Mouse (Mus musculus) hindbrain, embryonic 13.5 days (tissue): ENCODE measurements around the gene Brsk1. TPM values are rescaled to one million over a fixed set of nuclear protein-coding genes. Genes with fewer than 3 reads are reported as not detected.

Experiments
- ATAC-seq: fragments of 200-750 bp; cut with Nextera tagmentation; 2 replicates; pipeline ENCODE4 v1.8.0; 2017; ENCODE audit warnings: moderate TSS enrichment; ENCODE audit not compliant: low FRiP score
- H3K27ac ChIP-seq: fragments of 300-500 bp; sonication (generic); 2 replicates; pipeline ENCODE4 v1.5.1; 2015; ENCODE audit warnings: inconsistent platforms, mild to moderate bottlenecking, moderate library complexity
- H3K27me3 ChIP-seq: fragments of 300-500 bp; sonication (generic); 2 replicates; pipeline ENCODE4 v1.6.1; 2015; ENCODE audit warnings: mild to moderate bottlenecking, inconsistent platforms
- H3K36me3 ChIP-seq: fragments of 300-500 bp; sonication (generic); 2 replicates; pipeline ENCODE4 v1.6.1; 2015; ENCODE audit warnings: mild to moderate bottlenecking, inconsistent platforms
- H3K4me1 ChIP-seq: fragments of 300-500 bp; sonication (generic); replicated peaks from 2 replicates; pipeline ENCODE4 v1.6.1; 2015; ENCODE audit warnings: inconsistent platforms
- H3K4me2 ChIP-seq: fragments of 300-500 bp; sonication (generic); 2 replicates; pipeline ENCODE4 v1.6.1; 2015; ENCODE audit warnings: inconsistent platforms, mild to moderate bottlenecking, moderate library complexity
- H3K4me3 ChIP-seq: fragments of 300-500 bp; sonication (generic); 2 replicates; pipeline ENCODE4 v1.5.1; 2015; ENCODE audit warnings: mild to moderate bottlenecking, inconsistent platforms
- H3K9ac ChIP-seq: fragments of 300-500 bp; sonication (generic); 2 replicates; pipeline ENCODE4 v1.6.1; 2015; ENCODE audit warnings: mild to moderate bottlenecking, inconsistent platforms
- H3K9me3 ChIP-seq: fragments of 300-500 bp; sonication (generic); 2 replicates; pipeline ENCODE4 v1.6.1; 2016; ENCODE audit warnings: inconsistent platforms
- WGBS: fragments of 180-500 bp; shearing (Covaris S2); methylation state at CpG from one replicate; pipeline ENCODE4 v1.1.7; 2015; 5-methylcytosine and 5-hydroxymethylcytosine counted together
- polyA plus RNA-seq: library from polyadenylated mRNA; unstranded; fragments of >200 nt; fragmentation: Nextera tagmentation; extraction: Ambion mirVana; gene quantifications from 2 replicates; pipeline ENCODE4 v1.2.1, GENCODE M21; 2015

The Brsk1 gene
- polyA plus RNA-seq, 1 experiment from 2014 or later = 7.2 TPM

DNA sequence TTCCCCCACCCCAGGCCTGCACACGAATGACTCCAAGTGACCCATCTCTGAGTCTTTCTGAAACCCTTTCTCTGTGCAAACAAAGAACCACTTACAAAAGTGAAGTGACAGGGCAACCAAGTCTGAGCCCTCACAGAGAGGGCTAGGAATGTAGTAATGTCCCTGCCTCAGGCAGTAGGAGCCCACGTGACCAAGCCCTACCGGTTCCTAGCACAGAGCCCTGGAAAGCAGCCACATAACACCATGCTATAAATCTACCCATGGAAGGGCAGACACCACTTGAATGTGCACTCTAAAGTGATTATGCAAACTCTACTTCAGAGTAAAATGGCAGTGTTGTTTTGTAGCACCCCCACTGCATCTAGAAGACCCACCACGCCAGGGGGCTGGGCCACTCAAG lies 18.4 kb upstream of the Brsk1 start:
- Histone ChIP-seq H3K27me3 (no peaks in the 10 kb centered on the region), H3K27ac (no peak overlapping the region), H3K4me1 (no peaks in the 10 kb centered on the region), H3K36me3 (peaks cover 83% of the 10 kb centered on the region), H3K4me2 (no peak overlapping the region), H3K9me3 (no peaks in the 10 kb centered on the region), H3K4me3 (no peak overlapping the region), H3K9ac (no peak overlapping the region)
- ATAC-seq = peak; percentile 54; the same call in 1 of the 2 replicates
- WGBS = 68% methylated on average over 4 of the region's 4 CpGs

DNA sequence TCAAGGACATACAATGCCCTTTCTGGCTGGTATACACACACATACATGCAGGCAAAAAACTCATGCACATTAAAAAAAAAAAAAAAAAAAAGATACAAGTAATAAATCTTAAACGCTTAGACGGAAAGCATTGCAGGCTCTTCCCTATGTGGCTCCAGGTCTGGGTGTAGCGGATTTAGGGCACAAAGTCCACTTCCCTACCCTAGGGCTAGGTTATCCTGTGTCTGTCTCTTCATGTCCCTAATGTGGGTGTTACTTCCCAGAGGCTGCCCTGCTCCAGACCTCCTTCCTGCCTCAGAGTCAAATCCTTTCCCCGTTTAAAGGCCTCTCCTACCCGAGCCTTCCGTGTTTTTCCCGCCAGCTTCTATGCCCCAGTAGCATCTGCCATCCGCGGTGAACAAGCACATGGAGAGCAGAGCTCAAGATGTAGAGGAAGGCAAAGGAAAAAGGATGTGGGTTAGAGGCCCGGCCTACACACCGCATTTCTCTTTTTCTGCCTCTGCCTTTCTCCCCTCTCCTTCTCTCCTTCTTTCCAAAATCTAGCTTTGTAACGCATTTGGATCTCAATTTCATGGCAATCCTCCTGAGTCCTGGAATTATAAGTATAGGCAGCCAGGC lies 16.2 kb upstream of the Brsk1 start:
- no peak for ATAC-seq
- Histone ChIP-seq H3K4me2 (no peak overlapping the region), H3K27me3 (no peaks in the 10 kb centered on the region), H3K4me3 (no peak overlapping the region), H3K9ac (no peak overlapping the region), H3K27ac (no peak overlapping the region), H3K9me3 (no peaks in the 10 kb centered on the region), H3K4me1 (no peaks in the 10 kb centered on the region), H3K36me3 (peaks cover 78% of the 10 kb centered on the region)
- 94% methylated on average over 12 of the region's 12 CpGs for WGBS

DNA sequence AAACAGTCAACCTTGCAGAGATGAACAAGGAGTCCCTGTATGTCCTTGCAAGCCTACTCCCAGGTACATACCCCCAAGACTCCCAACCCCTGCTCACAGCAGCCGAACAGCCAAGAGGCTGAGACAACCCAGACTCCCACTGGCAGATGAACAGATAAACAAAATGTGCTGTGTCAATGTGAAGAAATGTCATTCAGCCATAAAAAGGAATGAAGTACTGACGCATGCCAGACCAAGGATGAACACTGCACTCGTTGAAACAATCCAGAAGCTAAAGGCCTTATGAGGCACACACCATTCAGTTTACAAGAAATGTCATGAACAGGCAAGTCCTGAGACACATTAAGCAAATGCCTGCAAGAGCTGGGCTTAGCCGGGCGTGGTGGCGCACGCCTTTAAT lies 15.2 kb upstream of the Brsk1 start:
- H3K4me1 ChIP-seq = no peaks in the 10 kb centered on the region
- 94% methylated on average over 7 of the region's 7 CpGs for WGBS
- no peak for ATAC-seq
- no peak overlapping the region for H3K4me2 ChIP-seq
- H3K27ac ChIP-seq = no peak overlapping the region
- H3K4me3 ChIP-seq = no peak overlapping the region
- H3K9ac ChIP-seq = no peak overlapping the region
- peaks cover 78% of the 10 kb centered on the region for H3K36me3 ChIP-seq
- H3K27me3 ChIP-seq = no peaks in the 10 kb centered on the region
- H3K9me3 ChIP-seq = no peaks in the 10 kb centered on the region

DNA sequence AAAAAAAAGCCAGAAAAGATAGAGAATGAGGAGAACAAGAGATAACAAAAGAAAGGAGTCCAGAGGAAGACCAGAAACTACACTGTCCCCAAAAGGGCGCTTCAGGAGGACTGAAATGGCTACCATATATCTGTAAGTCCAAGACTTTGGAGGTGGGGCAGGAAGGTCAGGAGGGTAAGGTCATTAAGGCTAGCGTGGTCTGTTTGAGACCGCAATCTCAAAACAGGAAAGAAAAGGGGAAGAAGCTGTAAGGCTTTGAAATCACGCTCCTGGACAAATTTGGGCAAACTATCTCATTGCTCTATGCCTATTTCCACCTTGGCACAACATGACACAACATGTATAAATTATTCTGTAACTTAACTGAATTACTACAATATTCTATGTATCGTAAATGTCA lies 7.1 kb upstream of the Brsk1 start:
- 94% methylated on average over 5 of the region's 5 CpGs for WGBS
- no peak for ATAC-seq
- no peaks in the 10 kb centered on the region for H3K27me3 ChIP-seq

DNA sequence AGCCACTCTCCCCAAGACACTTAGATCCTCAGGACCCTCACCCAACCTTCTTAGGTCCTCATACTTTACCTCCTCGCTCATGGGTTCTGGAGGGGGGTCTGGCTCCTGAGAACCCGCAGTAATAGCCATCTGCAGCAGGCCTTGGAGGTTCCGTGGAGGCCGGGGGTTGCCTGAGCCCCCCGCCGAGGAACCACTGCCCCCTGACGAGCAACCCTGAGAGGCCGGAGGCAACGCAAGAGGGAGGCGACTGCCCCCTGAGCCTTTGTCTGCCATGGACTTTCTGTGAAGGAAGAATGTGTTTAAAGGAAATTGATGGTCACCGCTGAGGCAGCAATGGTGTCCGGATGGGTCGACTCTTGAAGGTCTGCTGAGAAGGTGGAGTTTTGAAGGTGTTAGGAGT lies 6.2 kb upstream of the Brsk1 start:
- Histone ChIP-seq H3K9ac (peak overlapping the region; percentile 73), H3K36me3 (peaks cover 27% of the 10 kb centered on the region), H3K4me3 (peak overlapping the region; percentile 79), H3K4me1 (peaks cover 11% of the 10 kb centered on the region), H3K27ac (peak overlapping the region; percentile 85), H3K4me2 (peak overlapping the region; percentile 94), H3K27me3 (no peaks in the 10 kb centered on the region), H3K9me3 (no peaks in the 10 kb centered on the region)
- no peak; the same call in 1 of the 2 replicates for ATAC-seq
- 0% methylated on average over 13 of the region's 13 CpGs for WGBS

More for the DNA sequence above, 7.1 kb upstream of the Brsk1 start:
- Histone ChIP-seq H3K9ac (no peak overlapping the region), H3K27ac (no peak overlapping the region), H3K36me3 (peaks cover 31% of the 10 kb centered on the region), H3K4me2 (no peak overlapping the region), H3K4me3 (no peak overlapping the region), H3K9me3 (no peaks in the 10 kb centered on the region), H3K4me1 (peaks cover 11% of the 10 kb centered on the region)

DNA sequence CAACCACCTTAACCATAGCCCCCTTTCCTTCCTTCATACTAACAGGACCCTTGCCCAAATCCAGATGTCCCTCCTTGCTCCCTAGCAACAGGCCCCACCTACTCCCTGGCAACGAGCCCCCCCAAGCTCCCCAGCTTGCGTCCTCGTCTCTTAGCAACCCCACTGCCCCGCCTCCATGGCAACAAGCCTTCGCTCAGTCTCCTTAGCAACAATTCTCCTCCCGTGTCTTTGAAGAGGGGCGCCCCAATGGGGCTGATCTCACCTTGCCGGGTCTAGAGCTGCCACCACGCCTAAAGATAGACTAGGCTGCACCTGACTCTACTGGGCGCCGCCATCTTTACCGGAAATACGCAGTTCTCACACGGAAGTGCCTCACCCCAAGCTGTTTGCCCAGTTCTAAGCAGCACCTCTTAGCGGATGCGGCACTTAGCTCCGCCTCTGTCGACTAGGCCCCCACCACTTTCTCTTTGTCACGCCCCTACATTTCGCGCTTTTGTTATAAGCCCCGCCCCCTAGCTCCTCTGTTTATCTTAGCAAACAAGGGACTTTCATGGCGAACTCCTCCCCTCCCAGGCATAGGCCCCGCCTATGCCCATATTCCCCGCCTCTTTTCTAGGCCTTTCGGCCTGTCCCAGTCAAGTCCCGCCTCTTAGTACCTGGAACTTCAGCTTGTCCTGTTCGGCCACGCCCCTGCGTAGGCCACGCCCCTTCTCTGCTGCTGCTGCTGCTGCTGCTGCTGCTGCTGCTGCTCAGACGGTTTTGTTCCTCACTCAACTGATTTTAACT lies 5.6 kb upstream of the Brsk1 start, which contains the start of gene Hspbp1:
Gene Hspbp1 (minus strand): TSS at position 437 of the 786 bp plus-strand sequence.
- peak; percentile 98 for ATAC-seq
- WGBS = under 1% methylated on average over 32 of the region's 32 CpGs
- H3K9ac ChIP-seq = peak within 1 kb of the TSS; percentile 73
- H3K4me3 ChIP-seq = peak within 1 kb of the TSS; percentile 79
- peak within 1 kb of the TSS; percentile 85 for H3K27ac ChIP-seq
- H3K9me3 ChIP-seq = no peaks in the 10 kb centered on the region
- H3K4me1 ChIP-seq = peaks cover 12% of the 10 kb centered on the region
- H3K4me2 ChIP-seq = peak within 1 kb of the TSS; percentile 94
- peaks cover 25% of the 10 kb centered on the region for H3K36me3 ChIP-seq
- no peaks in the 10 kb centered on the region for H3K27me3 ChIP-seq

DNA sequence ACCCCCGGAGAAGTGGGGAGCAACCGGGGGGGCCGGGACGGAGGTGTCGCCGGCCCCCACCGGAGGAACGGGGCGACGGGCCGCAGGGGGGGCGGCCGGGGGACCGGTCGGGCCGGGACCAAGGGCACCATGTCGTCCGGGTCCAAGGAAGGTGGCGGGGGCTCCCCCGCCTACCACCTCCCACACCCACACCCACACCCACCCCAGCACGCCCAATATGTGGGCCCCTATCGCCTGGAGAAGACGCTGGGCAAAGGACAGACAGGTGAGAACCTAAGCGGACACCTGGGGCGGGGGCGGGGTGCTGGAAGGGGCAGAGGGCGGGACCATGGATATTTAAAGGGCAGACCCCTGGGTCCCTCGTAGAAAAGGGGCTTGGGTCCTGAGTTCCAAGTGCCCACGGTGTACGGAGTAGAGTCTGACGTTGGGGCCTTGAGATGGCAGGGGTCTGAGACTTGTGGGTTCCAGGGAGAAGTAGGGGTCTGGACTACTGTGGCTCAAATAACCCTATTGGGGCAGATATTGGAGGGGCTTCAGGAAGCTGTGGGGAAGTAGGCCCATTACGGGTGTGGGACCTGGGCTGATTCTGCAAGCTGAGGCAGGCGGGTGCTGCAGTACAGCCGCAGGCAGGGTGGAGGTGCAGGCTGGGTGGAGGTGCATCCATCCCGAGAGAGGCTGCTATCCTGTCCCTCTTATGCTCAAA lies 698 bp downstream of the Brsk1 start:
- Histone ChIP-seq H3K4me1 (peaks cover 28% of the 10 kb centered on the region), H3K4me3 (peak overlapping the region; percentile 91), H3K9ac (peak overlapping the region; percentile 100), H3K9me3 (no peaks in the 10 kb centered on the region), H3K27me3 (no peaks in the 10 kb centered on the region), H3K4me2 (peak overlapping the region; percentile 85), H3K27ac (peak overlapping the region; percentile 96), H3K36me3 (peaks cover 34% of the 10 kb centered on the region)
- 9% methylated on average over 15 of the region's 35 CpGs for WGBS
- peak; percentile 79 for ATAC-seq

DNA sequence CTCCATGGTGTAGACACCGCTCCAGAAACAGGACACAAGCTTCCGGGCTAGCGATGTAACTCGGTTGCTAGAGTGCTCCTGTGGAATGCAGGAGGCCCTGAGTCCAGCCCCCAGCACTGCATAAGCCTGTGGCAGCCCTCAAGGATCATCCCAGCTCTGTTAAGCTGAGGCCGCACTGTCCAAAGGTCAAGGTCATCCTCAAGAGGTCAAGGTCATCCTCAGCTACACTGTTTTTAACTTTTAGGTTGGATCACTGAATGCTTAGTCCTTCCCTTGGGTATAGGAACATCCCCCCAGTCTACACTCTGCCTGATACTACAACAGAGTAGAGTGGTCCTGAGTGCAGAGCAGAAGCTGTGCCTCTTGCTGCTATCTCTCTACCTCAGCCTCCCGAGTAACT lies 2.6 kb downstream of the Brsk1 start:
- Histone ChIP-seq H3K9ac (no peak overlapping the region), H3K4me1 (peaks cover 28% of the 10 kb centered on the region), H3K27me3 (no peaks in the 10 kb centered on the region), H3K27ac (no peak overlapping the region), H3K36me3 (peaks cover 53% of the 10 kb centered on the region), H3K9me3 (no peaks in the 10 kb centered on the region), H3K4me2 (no peak overlapping the region), H3K4me3 (no peak overlapping the region)
- ATAC-seq = no peak
- WGBS = 79% methylated on average over 6 of the region's 6 CpGs

DNA sequence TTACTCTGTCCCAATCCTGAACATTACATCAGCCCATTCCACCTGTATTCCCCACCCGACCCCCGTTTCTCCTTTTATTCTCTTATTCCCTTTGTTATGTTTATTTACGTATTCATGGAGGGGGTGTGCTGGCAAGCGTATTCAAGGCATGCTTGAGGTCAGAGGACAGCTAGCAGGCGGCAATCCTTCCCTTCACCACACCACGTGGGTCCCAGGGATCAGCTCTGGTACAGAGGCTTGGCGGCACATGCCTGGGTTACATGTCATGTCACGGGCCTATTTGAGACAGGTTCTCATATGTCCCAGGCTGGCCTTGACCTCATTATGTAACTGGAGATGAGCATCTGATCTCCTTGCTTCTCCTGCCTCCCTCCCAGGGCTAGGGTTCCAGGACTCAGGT lies 11.9 kb downstream of the Brsk1 start:
- Histone ChIP-seq H3K4me1 (peaks cover 7% of the 10 kb centered on the region; the same call in 1 of the 2 replicates), H3K27me3 (no peaks in the 10 kb centered on the region), H3K4me3 (no peak overlapping the region), H3K36me3 (peaks cover 95% of the 10 kb centered on the region), H3K4me2 (no peak overlapping the region), H3K27ac (no peak overlapping the region), H3K9me3 (no peaks in the 10 kb centered on the region), H3K9ac (peak overlapping the region; percentile 39; the same call in 1 of the 2 replicates)
- ATAC-seq = 0 out of 2 replicates have a peak, but pooled peaks have one; percentile 26
- WGBS = 35% methylated on average over 8 of the region's 8 CpGs

DNA sequence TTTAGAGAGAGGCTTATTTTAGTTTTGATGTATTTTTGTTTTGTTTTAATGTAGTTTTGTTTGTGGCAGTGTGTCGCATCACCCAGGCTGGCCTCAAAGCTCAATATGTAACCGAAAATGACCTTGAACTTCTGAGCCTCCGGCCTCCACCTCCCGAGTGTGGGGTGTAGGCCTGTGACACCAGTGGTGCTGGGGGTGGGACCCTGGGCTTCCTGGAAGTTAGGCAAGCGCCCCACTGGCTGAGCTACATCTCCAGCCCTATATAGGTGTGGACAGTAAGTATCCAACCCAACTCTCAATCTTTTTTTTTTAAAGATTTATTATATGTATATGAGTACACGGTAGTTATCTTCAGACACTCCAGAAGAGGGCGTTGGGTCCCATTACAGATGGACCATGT lies 12.8 kb downstream of the Brsk1 start:
- WGBS = 94% methylated on average over 7 of the region's 7 CpGs
- H3K9ac ChIP-seq = no peak overlapping the region
- H3K4me1 ChIP-seq = peaks cover 7% of the 10 kb centered on the region; the same call in 1 of the 2 replicates
- no peak overlapping the region for H3K4me2 ChIP-seq
- peaks cover 95% of the 10 kb centered on the region for H3K36me3 ChIP-seq
- no peaks in the 10 kb centered on the region for H3K27me3 ChIP-seq
- H3K27ac ChIP-seq = no peak overlapping the region
- no peak for ATAC-seq
- H3K9me3 ChIP-seq = no peaks in the 10 kb centered on the region
- no peak overlapping the region for H3K4me3 ChIP-seq

DNA sequence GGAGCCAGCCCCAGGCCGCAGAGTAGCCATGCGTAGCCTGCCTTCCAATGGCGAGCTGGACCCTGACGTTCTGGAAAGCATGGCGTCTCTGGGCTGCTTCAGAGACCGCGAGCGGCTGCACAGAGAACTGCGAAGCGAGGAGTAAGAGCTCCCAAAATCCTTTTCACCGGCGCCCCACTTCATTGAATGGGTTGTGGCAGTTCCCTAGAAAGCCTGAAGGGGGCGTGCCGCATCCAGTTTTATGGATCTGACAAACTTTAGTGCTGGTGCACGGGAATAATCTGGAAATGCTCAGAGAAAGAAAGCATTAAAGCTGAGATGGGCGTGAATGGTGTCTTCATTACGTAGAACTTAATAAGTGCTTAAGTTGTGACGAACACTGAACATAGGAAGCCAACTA lies 14.7 kb downstream of the Brsk1 start:
- Histone ChIP-seq H3K9me3 (no peaks in the 10 kb centered on the region), H3K36me3 (peaks cover 95% of the 10 kb centered on the region), H3K4me3 (no peak overlapping the region), H3K4me1 (peaks cover 7% of the 10 kb centered on the region; the same call in 1 of the 2 replicates), H3K4me2 (no peak overlapping the region), H3K27ac (no peak overlapping the region), H3K27me3 (no peaks in the 10 kb centered on the region), H3K9ac (no peak overlapping the region)
- WGBS = 33% methylated on average over 18 of the region's 18 CpGs
- no peak for ATAC-seq

DNA sequence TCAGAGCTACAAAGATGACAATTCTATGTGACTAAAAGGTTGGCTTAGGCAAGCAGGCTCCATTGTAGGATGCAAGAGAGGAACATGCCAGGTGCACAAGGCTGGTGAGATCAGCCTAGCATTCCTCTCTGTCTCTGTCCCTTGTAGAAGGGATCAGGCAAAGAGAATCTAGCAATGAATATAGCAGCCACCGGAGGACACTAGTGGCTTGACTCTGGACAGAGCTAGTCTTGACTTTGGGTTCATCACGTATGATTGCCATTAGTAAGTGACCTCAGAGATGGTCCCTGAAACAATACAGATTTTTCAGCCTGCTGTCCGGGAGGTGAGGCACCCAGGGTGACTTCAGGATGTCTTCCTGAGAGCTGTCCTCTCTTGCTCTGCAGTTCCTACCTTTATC lies 22.2 kb downstream of the Brsk1 start:
- Histone ChIP-seq H3K27ac (no peak overlapping the region), H3K27me3 (no peaks in the 10 kb centered on the region), H3K4me3 (no peak overlapping the region), H3K9me3 (no peaks in the 10 kb centered on the region), H3K4me2 (no peak overlapping the region), H3K9ac (no peak overlapping the region), H3K36me3 (peaks cover 100% of the 10 kb centered on the region), H3K4me1 (no peaks in the 10 kb centered on the region)
- ATAC-seq = no peak
- 90% methylated on average over 3 of the region's 3 CpGs for WGBS
